Mouse (Mus musculus) right cerebral cortex, adult 2 months (tissue): Measurements from ENCODE around the gene Tmem231.

Experiments used
- DNase-seq, 2 experiments: peaks; one replicate each; pipeline ENCODE4 v3.0.0; 2021 to 2022; ENCODE audit warnings: low spot score in 2 of 2

The Tmem231 gene

GRCm38 (mm10) chr8:111933348-111934076, at the start of gene Tmem231:
Gene Tmem231, minus strand, starts transcription at chr8:111933881.
- DNase-seq, result peak; percentile 91 to 92

GRCm38 (mm10) chr8:111982116-111982515, 48.4 kb upstream of the Tmem231 start:
- DNase-seq, result no peak

DNA sequence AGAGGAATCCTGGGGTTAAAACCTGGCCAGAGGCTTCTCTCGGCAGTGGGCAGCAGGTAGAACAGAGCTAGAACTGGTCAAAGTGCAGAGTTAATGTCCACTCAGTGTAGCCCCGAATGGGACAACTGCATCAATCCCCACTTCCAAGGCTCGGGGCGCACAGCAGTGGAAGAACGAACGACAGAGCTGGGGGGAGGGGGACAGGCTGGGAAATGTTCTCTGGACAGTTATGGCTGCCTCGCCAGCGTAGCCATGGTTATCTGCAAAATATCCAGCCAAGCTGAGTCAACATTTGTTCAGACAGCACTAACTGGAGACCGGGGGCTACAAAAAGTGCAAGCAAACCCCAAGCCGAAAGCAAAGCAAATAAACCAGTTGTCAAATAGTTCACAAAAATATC, 44.5 kb upstream of the Tmem231 start:
- no peak for DNase-seq

GRCm38 (mm10) chr8:111976326-111976725, 42.6 kb upstream of the Tmem231 start:
- DNase-seq, result no peak

DNA sequence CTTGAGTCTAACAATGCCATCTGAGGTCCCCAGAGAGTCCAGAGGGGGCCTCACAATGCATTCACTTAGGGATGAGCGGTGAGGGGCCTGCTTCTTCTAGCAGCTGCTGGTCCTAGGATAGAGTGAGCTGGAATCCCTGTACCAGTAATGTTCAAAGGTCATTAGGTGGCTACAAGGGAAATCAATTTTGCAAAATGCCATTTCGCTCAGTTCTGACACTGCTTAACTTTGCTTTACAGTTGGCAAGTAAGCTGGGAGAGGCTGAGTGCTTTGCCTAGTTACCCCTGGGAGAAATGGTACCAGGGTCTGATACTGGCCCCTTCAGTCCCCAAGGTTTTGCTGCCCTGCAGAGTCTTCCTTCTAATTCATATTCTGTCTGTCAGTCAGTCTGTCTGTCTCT, 42.0 kb upstream of the Tmem231 start:
- no peak for DNase-seq

GRCm38 (mm10) chr8:111974138-111974537, 40.5 kb upstream of the Tmem231 start:
- DNase-seq, result no peak

- no peak for DNase-seq
These were observed 35.3 kb upstream of the Tmem231 start for GRCm38 (mm10) chr8:111968991-111969390.

DNA sequence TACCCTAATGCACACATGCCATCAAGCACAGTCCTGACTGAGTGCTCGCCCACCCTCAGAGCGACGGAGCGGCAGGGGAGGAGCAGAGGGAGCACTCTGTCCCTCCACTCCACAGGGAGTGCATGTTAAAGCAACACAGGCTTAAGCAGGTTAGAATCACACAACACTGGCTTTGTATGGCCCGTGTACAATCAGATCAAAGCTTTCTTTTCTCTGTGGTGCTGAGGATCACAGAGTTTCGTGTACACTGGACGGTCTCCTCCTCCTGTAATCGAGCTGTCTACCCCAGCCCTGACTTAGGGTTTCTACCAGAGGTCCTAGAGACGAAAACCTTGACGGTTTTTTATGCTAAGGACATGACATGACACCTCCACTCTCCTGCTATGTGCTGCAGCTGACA, 34.9 kb upstream of the Tmem231 start:
- no peak for DNase-seq

GRCm38 (mm10) chr8:111967246-111967870, 33.7 kb upstream of the Tmem231 start:
- DNase-seq, result no peak

DNA sequence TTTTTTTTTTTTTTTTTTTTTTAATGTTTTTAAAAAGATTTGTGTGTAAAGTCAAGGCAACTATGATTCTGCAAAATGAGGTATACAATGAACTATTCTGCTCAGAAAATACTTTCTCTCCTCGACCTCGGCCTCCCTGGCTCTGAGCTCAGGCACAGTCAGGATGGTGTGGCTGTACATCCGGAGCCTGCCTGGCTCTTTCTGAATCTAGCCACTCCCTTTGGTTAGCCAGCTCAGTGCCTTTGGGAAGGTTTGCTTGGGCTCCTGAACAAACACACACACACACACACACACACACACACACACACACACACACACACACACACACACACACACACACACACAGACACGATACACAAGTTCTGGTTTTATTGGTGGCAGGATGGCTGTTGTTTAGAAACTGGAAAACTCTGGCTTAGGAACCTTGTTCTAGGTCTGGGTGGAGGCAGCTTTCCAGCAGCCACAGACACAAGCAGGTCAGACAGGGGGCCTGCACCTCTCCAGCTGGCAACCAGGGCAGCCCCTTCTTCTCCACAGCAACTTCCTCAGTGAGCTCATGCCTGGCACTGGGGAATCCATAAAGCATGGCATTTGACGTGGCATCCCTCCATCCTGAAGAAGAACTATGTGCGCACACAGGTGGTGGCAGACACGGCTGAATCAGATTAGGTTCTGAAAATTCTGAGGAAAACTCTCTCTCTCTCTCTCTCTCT, 31.3 kb upstream of the Tmem231 start:
- DNase-seq, result no peak

DNA sequence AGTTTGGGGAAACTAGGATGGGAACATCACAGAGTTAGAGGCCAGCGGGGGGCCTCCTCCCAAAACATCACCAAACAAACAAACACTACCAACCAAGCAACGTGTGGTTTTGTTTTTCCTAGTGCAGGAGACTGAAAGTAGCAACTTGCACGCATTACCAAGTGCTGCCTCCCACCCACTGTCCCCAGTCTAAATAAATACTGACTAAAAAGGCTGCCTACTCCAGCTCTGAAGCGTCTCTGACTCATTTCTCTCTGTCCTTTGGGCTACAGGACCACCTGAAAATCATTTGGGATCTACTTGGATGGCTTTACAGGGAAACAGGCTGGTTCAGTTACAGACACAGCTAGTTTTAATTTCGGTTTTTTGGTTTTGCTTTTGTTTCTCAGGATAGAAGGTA, 30.7 kb upstream of the Tmem231 start:
- DNase-seq, result no peak

- DNase-seq, result no peak
These were observed 29.9 kb upstream of the Tmem231 start for GRCm38 (mm10) chr8:111963546-111963945.

- DNase-seq, result no peak
These were observed 29.4 kb upstream of the Tmem231 start for GRCm38 (mm10) chr8:111963091-111963490.

- DNase-seq, result no peak
These were observed 28.9 kb upstream of the Tmem231 start for GRCm38 (mm10) chr8:111962589-111962988.

GRCm38 (mm10) chr8:111961330-111961729, 27.6 kb upstream of the Tmem231 start:
- DNase-seq, result no peak

DNA sequence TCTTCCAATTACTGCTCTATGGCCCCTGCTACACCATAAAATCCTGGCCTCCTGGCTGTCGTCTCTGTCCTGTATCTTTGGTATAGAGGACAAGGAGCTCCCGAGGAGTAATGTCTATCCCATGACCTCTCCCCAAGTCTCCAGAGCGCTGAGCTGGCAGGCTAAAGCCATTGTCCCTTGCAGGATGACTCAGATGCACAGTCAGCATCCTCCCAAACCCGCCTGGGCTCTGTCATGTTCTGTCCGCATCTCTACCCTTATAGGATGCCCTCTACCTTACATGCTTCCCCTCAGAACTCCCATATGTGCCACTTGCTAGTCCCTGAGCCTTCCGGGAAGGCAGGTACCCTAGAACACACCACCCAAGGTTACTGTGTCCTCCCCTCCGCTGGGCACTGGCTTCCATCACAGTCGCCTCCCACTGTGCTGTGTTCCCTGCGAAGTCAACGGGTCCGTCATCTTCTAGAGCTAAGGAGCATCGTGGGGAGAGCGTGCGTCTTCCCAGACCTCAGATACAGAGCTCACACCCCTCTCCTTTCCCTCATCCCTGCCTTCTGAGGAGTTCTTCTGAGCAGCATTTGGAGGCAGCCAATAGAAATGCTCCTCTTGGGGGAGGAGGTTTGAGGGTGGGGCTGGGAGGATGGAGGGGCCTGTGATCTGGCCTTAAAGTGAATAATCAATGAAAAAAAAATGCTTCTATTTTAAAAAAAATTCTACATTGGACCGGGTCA, 27.1 kb upstream of the Tmem231 start:
- no peak for DNase-seq

- DNase-seq, result no peak
These were observed 23.6 kb upstream of the Tmem231 start for GRCm38 (mm10) chr8:111957231-111957630.

DNA sequence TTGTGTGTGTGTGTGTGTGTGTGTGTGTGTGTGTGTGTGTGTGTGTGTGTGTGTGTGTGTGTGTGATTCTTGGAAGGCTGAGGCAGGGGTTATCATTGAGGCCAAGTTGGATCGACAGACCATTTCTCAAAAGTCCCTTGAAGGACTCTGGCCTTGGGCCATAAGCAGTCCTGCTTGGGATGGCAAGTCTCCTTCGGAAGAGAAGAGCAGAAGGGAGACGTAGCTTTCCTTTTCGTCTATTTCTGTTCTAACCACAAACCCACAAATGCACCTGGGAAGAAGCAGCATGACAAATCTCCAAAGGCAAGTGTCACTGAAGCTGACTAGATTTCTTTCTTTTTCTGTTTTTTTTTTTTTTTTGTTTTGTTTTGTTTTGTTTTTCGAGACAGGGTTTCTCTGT, 22.2 kb upstream of the Tmem231 start:
- no peak for DNase-seq

DNA sequence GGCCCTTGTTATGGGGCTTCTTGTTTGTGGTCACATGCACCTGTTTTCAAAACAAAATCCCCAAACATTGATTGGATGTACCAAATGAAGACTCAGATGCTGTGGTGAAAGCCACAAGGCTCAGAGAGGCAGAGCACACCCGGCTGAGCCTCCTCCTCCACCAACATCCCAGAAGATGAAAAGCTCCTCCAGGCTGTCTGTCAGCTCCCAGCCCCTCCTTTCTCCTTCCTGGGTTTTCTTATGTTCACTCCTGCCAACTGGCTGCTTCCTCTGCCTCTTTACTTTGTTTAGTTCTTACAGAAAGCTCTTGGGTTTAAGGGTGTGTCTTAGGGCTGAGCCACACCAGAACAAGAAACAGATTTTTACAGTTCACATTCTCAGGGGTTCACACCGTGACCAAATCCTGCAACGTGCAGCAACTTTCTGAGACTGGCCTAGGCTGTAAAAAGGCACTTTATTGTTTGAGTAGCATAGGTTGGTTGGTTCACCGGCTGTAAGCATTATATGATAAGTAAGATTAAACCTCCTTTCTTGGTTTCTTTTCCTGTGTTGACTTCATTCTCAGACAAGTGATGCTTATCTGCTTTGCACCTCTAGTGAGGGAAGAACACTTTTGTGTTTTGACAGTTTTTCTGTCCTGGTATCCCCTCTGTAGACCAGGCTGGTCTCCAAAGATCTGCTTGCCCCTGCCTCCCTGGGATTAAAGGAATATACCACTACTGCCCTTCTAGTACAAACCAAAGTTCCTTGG, 21.3 kb upstream of the Tmem231 start:
- DNase-seq, result no peak

- no peak for DNase-seq
These were observed 18.3 kb upstream of the Tmem231 start for GRCm38 (mm10) chr8:111951936-111952335.

GRCm38 (mm10) chr8:111951317-111951716, 17.6 kb upstream of the Tmem231 start:
- DNase-seq, result peak; percentile 75 to 82
